Mouse (Mus musculus): Measurements from ENCODE around the gene Methig1.
"Not testable (repeated sequence)": the region's sequence is repeated elsewhere in the genome, so short reads cannot be mapped to it uniquely, and the experiment has no call there.

The Methig1 gene

DNA sequence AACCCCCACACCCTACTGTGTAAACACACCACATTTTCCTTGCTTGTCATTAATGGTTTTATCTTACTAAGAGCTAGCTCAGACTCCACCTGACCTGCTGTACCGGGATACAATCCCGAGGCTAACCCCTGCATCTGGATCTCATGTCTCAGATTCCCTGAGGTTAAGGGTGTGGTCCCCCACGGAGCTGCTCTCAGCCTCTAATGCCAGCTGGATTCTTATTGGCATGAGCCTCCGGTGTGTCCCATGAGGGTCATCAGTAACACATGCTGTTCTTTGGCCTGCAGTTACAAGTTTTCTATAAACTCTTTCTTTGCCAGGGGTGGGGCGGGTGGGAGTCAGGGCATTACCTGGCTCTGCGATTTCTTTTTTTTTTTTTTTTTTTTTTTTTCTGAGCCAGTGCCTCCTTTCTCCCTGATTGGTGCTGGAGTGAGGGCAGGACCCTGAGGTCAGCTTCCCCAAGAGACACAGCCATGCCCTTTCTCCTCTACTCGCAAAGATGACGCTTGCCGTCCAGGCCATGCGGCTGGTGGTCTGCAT, at the start of gene Methig1, which contains the start of gene Mettl7a2:
Gene Methig1, plus strand, starts transcription at position 439 of the 540 bp plus-strand sequence.
Gene Mettl7a2, plus strand, starts transcription at position 490 of the 540 bp plus-strand sequence.
- no peak for DNase-seq (ENCODE audit: low read depth)

DNA sequence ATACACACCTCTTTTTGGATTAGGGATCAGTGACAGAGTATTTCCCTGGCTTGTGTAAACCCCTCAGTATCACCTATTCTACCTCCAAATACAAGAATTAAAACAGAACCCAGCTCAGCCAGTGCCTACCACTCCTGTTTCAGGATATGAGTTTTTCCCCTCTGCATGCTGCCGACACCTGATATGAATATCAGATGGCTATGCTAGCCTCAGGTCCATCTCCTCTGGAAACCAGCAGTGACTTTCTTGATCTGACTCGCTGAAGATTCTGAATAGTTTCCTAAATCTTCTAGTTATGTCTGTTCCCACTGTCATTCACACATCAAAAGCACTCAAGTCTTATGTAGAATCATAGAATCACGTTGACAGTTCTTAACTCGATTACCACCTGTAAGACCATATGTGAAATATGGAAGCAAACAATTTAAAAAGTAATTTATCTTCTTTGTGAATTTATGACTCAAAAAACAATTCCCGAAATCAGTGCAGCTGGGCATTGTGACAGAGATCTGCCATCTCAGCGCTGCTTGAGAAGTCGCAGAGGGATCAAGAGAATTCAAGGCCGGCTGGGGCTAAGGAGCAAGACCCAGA, 49.4 kb upstream of the Methig1 start:
- DNase-seq (ENCODE audit: low read depth): no peak

DNA sequence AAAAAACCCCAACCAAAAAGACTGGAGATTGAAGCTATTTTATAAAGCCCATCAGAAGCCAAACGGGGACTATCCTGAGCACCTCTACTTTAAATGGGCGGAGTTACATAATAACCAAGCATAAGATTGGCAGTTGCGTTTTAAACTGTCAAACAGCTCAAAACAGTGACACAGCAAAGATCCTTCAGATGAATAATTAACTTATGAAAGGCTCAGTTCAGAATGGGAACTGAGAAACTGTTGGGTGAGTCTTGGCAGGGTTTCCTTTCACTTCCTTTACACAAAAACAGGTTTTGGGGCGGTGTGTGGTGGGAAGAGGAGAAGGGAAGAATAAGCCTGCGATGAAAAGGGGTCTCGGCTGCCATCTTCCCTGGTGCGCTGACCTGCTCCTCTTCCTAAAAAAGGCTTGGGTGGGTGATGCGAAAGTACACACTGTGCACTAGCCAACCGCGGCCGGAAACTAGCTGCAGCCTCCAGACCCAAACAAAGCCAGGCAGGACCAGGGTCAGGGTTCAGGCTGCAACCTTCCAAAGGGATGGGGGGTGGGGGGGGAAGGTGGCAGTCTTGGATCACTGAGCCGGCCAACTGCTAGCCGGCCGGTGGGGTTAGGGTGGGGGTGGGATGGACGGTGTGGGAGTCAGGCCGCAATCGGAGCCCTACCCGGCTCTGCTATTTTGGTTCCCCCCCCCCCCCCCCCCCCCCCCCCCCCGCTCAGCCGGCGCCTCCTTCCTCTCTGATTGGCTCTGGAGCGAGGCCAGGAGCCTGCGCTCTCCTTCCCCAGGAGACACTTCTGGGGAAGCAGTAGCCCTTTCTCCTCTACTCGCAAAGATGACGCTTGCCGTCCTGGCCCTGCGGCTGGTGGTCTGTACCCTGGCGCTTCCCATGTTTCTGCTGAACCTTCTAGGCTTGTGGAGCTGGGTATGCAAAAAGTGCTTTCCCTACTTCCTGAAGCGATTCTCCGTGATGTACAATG, 48.6 kb upstream of the Methig1 start, which contains the start of gene Mettl7a1:
Gene Mettl7a1, plus strand, starts transcription at position 122 of the 973 bp plus-strand sequence.
- peak; percentile 79 for DNase-seq (ENCODE audit: low read depth)

DNA sequence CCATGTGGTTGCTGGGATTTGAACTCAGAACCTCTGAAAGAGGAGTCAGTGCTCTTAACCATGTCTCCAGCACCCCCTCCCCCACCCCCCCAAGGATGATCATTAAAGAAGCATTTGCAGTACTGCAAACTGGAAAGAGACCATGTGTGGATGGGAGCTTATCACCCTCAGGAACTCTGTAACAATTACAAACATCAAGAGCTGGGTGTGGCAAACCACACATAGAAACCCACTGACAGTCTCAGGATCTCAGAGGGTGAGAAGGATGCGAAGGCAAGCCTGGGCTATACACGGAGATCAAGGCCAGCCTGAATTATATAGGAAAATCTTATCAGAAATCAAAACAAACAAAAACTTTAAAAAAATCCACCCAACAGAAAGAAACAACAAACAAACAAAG, 46.7 kb upstream of the Methig1 start:
- DNase-seq (ENCODE audit: low read depth): no peak

DNA sequence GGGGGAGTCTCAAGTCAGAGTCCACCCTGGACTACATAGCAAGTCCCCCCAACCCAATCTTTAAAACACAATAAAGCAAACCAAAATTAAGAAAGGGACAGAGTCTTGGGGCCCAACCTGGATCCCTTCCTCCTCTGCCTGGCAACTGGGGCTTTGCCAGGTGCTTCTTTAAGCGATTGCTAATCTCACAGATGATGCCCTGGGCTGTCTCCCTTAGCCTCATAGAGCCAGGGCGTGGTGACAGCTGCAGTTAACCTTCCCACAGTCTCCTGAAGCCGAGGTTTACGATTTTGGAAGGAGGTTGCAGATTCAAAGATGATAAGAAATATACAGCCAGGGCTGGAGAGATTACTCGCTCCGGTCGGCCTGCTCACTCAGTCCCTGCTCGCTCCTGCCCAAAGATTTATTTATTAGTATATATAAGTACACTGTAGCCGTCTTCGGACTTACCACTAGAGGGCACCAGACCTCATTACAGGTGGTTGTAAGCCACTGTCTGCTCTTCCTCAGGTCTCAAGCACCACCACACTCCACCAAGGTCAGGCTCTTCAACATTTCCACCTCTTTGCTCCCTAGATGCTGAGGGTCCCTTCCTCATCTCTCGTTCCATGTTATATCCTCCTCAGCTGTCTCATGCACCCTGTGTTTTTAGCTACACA, 45.4 kb upstream of the Methig1 start:
- DNase-seq (ENCODE audit: low read depth): peak; percentile 76

DNA sequence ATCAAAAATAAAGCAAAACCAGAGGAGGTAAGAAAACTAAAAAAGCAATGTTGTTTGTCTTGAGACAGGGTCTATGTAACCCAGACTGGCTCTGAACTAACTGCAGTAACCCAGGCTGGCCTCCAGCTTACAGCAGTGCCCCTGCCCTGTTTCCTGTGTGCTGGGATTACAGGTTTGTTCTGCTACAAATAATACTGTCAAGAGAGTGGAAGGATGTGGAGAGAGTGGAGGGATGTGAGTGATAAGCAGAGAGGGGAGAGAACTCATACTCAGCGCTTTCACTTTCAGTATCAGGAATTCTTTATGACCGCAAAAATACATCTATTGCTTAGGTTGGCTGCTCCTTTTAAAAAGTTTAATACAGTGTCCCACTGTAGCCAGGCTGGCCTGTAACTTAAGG, 40.6 kb upstream of the Methig1 start:
- peak; percentile 55 for DNase-seq (ENCODE audit: low read depth)

DNA sequence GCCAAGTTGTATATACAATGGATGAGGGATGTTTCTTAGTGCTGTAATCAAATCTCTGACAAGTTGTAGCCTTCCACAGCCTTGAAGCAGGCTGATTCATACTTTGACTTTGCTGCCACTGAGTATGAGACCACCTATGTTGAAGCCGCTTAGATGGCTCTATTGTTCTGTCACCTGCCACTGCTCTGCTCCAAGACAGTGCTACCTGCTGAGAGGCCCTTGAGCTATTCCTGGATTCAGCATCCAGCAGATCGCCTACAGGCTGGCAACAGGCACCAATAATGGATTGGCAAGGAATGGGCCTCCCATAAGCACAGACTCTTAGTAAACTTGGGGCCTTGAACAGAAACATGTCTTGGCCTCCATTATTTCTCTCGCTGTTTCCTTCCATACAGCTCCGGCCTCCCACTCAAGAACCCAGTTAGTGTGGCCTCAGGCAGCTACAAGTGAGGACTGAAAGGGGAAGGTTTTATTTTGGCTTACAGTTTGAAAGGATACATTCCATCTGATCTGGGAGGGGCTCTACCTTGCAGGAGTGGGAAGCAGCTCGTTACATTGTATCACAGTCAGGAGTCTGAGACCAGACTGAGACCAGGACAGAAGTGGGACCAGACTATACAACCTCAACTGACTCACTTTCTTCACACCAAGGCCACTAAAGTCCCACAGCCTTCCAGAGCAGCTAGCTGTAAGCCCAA, 38.4 kb upstream of the Methig1 start:
- no peak for DNase-seq (ENCODE audit: low read depth)

DNA sequence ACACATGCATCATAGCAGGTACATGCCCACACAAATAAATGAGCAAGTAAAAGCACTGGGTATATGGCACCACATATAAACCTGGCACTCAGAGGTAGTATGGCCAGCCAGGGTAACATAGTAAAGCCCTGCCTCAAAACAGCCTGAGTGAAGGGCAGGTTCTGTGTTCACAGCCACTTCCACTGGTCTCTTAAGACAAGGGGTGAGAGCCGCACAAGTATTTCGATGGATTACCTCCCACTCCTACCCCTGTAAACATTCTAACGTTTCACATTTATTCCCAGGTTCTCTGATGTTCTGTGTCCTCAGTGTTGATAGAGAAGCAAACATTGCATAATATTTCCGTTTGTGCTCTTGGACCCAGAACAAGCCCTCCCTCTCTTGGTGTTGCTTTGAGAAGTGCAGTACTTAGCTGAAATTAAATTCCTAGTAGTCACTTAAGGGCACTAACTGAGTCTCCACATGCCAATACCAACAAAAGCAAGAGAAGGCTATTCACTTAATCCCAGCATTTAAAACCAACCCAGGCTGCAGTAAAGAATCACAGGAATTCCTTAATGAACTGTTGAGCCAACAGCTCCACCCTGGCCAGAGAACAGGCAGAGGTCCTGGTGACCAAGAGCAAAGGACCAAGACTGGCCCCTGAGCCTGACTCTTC, 34.8 kb upstream of the Methig1 start:
- not testable (repeated sequence) for DNase-seq (ENCODE audit: low read depth)

DNA sequence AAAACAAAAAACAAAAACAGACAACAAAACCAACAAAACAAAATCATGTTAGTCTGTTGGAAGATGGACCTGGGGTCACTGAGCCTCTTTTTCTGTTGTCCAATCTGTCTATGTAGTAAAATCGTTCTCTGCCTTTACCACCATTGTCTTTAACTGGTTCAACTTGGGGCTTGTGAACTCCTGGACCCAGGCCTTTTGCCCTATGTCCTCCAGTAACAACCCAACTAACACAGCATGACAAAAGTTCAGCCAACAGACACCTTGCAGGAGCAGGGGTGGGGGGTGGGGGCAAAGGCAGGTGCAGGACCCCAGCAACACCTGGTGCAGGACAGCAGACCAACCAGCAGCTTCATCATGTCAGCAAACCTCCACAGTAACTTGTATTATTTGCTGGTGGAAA, 33.1 kb upstream of the Methig1 start:
- no peak for DNase-seq (ENCODE audit: low read depth)

DNA sequence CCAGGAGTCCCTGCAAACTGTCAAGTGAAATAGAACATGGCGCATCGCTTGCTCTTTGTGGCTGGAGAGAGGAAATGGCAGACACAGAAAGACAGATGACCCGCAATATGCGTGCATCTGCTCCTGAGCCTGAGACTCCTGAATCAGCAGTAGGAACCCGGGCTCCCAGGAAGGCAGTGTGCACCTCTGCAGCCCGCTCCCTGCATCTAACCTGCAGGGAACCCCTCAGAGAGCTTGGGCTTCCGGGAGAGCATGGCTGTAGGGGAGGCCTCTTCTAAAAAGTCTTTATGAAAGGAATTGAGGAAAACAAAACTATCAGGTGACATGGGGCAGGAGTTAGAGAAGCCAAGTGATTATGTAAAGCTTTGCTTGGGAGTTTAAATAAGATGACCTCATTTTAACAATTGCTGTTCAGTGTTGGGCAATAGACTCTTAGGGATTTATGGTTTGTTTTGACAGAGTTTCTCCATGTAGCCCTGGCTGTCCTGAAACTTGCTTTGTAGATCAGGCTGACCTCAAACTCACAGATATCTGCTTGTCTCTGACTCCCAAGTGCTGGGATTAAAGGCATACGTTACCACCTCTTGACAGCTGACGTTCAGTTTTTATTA, 32.5 kb upstream of the Methig1 start:
- no peak for DNase-seq (ENCODE audit: low read depth)

DNA sequence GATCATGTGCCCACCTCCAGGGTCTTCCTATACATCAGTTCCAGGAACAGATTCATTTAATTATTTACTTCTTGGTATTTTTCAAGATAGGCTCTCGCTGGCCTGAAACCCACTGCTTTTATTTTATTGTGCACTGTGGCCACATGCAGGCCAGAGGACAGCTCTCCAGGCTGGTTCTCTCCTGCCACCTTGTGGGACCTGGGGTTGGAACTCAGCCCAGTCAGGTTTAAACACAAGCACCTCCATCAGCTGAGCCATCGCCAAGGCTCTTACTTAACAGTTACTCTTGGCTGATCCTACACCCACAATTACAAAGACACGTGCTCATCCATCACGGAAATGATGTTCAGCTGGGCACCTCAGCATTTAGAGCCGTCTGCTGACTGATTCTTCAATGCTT, 31.8 kb upstream of the Methig1 start:
- peak; percentile 27 for DNase-seq (ENCODE audit: low read depth)

DNA sequence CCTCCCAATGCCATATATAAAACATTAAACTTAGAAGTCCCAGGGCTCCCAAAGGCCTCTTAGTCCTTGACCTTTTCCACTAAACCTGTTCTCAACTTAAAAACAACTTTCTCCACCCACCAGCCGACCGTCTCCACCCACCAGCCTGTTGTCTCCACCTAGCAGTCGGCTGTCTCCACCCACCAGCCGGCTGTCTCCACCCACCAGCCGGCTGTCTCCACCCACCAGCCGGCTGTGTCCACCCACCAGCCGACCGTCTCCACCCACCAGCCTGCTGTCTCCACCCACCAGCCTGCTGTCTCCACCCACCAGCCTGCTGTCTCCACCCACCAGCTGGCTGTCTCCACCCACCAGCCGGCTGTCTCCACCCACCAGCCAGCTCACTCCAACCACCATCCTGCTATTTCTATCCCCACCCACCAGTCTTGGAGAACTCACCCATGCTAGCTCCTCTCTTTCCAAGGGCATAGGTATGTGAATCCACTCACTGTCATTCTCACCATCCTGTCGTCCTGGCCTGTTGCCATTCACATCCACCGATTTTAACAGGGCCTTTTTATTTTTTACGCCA, 28.8 kb upstream of the Methig1 start:
- no peak for DNase-seq (ENCODE audit: low read depth)

DNA sequence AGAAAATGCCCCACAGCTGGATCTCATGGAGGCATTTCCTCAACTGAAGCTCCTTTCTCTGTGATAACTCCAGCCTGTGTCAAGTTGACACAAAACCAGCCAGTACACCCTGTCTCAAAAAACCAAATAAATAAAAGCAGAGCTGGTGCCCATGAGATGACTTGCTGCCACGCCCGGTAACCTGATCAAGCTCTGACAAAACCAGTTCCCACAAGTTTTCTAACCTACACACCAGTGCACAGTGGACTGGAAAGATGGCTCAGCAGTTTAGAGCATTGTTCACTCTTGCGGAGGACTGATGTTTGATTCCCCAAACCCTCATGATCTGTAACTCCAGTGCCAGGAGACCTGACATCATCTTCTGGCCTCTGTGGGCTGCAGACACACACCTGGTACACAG, 27.7 kb upstream of the Methig1 start:
- DNase-seq (ENCODE audit: low read depth): no peak

DNA sequence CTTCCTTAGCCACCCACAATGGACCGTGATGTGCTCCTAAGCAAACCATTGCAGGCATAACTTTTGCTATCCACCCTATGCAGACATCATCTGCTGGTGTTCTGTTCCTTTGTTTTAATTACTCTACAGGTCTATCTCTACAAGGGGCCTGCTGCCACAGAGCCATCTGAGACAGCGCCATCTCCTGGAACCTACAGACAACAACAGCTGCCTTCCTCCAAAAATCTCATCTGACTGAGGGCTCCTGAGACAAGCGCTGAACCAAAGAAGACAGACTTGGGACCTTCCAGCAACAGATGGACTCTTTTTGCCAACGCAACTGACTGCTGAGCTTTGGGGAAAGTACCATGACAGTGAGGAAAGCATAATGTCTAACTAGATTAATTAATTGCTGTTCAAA, 24.9 kb upstream of the Methig1 start:
- DNase-seq (ENCODE audit: low read depth): peak; percentile 36

DNA sequence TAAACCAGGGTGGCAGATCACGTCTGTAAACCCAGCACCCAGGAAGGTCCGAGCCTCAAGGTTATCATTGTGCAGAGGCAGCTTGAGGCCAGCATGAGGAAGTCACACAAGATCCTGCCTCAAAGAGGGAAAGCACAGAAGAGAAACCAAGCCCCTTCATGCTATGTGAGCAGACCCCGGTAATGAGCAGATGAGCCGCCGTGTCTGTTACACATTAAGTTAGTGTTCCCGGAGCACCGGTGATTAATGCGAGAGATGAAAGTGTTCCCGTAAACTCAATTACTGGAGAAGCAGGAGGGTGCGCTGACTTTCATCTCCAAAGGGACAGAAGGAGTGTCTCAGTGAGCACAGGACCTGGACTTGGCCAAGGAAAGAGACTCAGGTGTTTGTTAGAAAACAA, 23.6 kb upstream of the Methig1 start:
- not testable (repeated sequence) for DNase-seq (ENCODE audit: low read depth)

DNA sequence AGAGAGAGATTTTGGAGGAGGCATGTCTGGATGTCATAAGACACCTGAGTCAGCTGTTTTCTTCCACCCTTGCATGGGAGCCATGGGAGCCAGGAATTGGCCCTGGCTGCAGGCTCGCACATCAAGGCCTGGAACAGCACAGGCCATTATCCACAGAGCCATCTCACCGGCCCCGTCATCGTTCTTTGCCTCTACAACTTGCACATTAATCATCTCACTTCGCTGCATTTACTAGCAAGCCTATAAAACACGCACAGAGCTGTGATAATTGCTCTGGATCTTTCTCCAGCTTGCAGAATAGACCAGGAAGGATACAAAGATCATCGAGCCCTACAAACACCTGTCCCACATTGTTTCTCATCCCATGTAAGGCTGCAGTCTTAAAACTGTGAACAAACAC, 22.2 kb upstream of the Methig1 start:
- no peak for DNase-seq (ENCODE audit: low read depth)

DNA sequence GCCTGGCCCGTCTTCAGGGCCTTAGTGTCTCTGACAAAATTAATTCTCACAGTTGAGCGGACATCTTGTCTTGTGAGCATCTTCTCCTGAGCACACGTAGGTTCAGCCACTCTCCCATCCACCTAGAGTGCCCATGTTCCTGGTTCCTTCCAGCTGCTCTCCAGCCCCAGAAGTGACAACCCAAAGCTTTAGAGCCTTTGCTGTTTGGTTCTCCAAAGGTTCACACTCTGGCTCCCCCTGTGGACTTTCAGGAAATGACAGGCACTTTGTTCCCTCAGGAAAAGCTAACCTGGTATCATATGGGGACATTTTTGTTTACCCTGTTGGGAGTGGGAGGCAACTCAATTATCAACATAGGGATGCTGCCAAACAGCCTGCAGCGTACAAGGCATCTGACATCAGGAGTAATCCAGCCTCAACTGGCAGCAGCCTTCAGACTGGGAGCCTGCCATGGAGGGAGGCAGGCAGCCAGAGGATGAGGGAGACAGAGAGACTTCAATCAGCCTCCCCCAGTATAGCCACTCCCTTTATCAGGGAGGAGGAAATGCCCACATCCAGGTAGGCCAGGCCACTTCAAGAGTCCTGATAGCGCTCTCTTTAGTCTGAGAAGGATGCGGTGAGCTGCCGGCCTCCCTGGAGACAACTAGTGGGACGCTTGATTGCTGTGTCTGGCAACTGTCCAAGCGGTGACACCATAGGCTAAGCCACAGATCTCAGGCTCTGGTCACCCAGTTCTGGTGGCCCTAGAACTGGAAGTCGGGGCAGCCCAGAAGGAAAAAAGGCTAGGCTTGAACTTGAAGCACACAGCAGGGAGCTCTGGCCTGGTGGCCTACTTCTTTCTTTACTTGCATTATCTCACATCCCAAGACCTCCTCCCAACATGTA, 20.6 kb upstream of the Methig1 start:
- DNase-seq (ENCODE audit: low read depth): not testable (repeated sequence)

DNA sequence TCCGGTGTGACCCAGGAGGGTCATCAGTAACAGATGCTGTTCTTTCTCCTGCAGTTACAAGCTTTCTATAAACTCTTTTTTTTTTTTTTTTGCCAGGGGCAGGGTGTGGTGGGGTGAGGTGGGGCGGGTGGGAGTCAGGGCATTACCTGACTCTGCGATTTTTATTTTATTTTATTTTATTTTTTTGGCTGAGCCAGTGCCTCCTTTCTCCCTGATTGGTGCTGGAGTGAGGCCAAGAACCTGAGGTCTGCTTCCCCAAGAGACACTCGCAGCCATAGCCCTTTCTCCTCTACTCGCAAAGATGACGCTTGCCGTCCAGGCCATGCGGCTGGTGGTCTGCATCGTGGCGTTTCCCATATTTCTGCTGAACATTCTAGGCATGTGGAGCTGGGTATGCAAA, 18.3 kb upstream of the Methig1 start, which contains the start of gene Mettl7a3:
Gene Mettl7a3, plus strand, starts transcription at position 301 of the 400 bp plus-strand sequence.
- no peak for DNase-seq (ENCODE audit: low read depth)

DNA sequence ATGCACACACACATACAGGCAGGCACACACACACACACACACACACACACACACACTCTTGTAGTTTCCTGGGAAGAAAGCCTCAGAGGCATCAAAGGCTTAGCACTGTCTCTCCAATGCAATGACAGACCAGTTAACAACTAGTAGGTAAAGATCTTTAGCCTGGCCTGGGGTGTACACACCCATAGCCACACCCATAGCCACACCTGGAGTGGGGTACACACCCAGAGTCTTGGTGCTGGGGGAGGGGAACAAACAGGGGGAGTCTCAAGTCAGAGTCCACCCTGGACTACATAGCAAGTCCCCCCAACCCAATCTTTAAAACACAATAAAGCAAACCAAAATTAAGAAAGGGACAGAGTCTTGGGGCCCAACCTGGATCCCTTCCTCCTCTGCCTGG, 15.6 kb upstream of the Methig1 start:
- not testable (repeated sequence) for DNase-seq (ENCODE audit: low read depth)
